Mouse (Mus musculus): ENCODE measurements around the gene Adra2c. TPM values are rescaled to one million over a fixed set of nuclear protein-coding genes. Genes with fewer than 3 reads are reported as not detected.

Adra2c gene
- polyA plus RNA-seq, 1 experiment from 2014 or later, result not detected

- Histone ChIP-seq H3K9ac (replicated peaks; ENCODE audit: low read depth, low read length) (no peak overlapping the region), H3K9me3 (ENCODE audit: control insufficient read depth, low read depth, low read length) (no peaks in the 10 kb centered on the region), H3K27me3 (ENCODE audit: control insufficient read depth, insufficient read depth, low read length) (peaks cover 10% of the 10 kb centered on the region; the same call in 1 of the 2 replicates), H3K36me3 (ENCODE audit: control insufficient read depth, insufficient read depth, low read length) (no peaks in the 10 kb centered on the region), H3K4me2 (replicated peaks; ENCODE audit: low read depth, low read length) (peak overlapping the region; percentile 35), H3K4me1 (ENCODE audit: control insufficient read depth, insufficient read depth, low read length) (no peaks in the 10 kb centered on the region), H3K4me3 (ENCODE audit: low read depth, low read length) (peak overlapping the region; percentile 9), H3K27ac (ENCODE audit: low read length) (no peak overlapping the region)
- no peak for ATAC-seq (ENCODE audit: insufficient number of reproducible peaks, insufficient read depth, low FRiP score, low read depth)
- 21% methylated on average over 18 of the region's 18 CpGs for WGBS
Measured at GRCm38 (mm10) chr5:35313826-35314586, 35.9 kb downstream of the Adra2c start.

GRCm38 (mm10) chr5:35314629-35315028 lies 36.5 kb downstream of the Adra2c start:
- 13% methylated on average over 3 of the region's 3 CpGs for WGBS

GRCm38 (mm10) chr5:35315204-35315603 lies 37.1 kb downstream of the Adra2c start:
- Histone ChIP-seq H3K27ac (ENCODE audit: low read length) (no peak overlapping the region), H3K4me3 (ENCODE audit: low read depth, low read length) (no peak overlapping the region), H3K27me3 (ENCODE audit: control insufficient read depth, insufficient read depth, low read length) (peaks cover 10% of the 10 kb centered on the region; the same call in 1 of the 2 replicates), H3K4me1 (ENCODE audit: control insufficient read depth, insufficient read depth, low read length) (no peaks in the 10 kb centered on the region), H3K9ac (replicated peaks; ENCODE audit: low read depth, low read length) (no peak overlapping the region), H3K36me3 (ENCODE audit: control insufficient read depth, insufficient read depth, low read length) (no peaks in the 10 kb centered on the region), H3K9me3 (ENCODE audit: control insufficient read depth, low read depth, low read length) (no peaks in the 10 kb centered on the region), H3K4me2 (replicated peaks; ENCODE audit: low read depth, low read length) (no peak overlapping the region)
- WGBS, result 76% methylated on average over 3 of the region's 3 CpGs
- no peak for ATAC-seq (ENCODE audit: insufficient number of reproducible peaks, insufficient read depth, low FRiP score, low read depth)

More at GRCm38 (mm10) chr5:35314629-35315028, 36.5 kb downstream of the Adra2c start:
- no peak for ATAC-seq (ENCODE audit: insufficient number of reproducible peaks, insufficient read depth, low FRiP score, low read depth)
- H3K9me3 ChIP-seq (ENCODE audit: control insufficient read depth, low read depth, low read length), result no peaks in the 10 kb centered on the region
- no peak overlapping the region for H3K4me3 ChIP-seq (ENCODE audit: low read depth, low read length)
- H3K27ac ChIP-seq (ENCODE audit: low read length), result no peak overlapping the region
- peaks cover 10% of the 10 kb centered on the region; the same call in 1 of the 2 replicates for H3K27me3 ChIP-seq (ENCODE audit: control insufficient read depth, insufficient read depth, low read length)
- no peak overlapping the region for H3K4me2 ChIP-seq (replicated peaks; ENCODE audit: low read depth, low read length)
- no peaks in the 10 kb centered on the region for H3K36me3 ChIP-seq (ENCODE audit: control insufficient read depth, insufficient read depth, low read length)
- H3K4me1 ChIP-seq (ENCODE audit: control insufficient read depth, insufficient read depth, low read length), result no peaks in the 10 kb centered on the region
- no peak overlapping the region for H3K9ac ChIP-seq (replicated peaks; ENCODE audit: low read depth, low read length)

- ATAC-seq (ENCODE audit: insufficient number of reproducible peaks, insufficient read depth, low FRiP score, low read depth), result no peak
- 71% methylated on average over 2 of the region's 2 CpGs for WGBS
- Histone ChIP-seq H3K9me3 (ENCODE audit: control insufficient read depth, low read depth, low read length) (no peaks in the 10 kb centered on the region), H3K27me3 (ENCODE audit: control insufficient read depth, insufficient read depth, low read length) (no peaks in the 10 kb centered on the region), H3K9ac (replicated peaks; ENCODE audit: low read depth, low read length) (no peak overlapping the region), H3K4me2 (replicated peaks; ENCODE audit: low read depth, low read length) (no peak overlapping the region), H3K4me1 (ENCODE audit: control insufficient read depth, insufficient read depth, low read length) (no peaks in the 10 kb centered on the region), H3K36me3 (ENCODE audit: control insufficient read depth, insufficient read depth, low read length) (no peaks in the 10 kb centered on the region), H3K4me3 (ENCODE audit: low read depth, low read length) (no peak overlapping the region), H3K27ac (ENCODE audit: low read length) (no peak overlapping the region)
Measured at GRCm38 (mm10) chr5:35320650-35321049, 42.5 kb downstream of the Adra2c start.

GRCm38 (mm10) chr5:35330822-35331221 lies 52.7 kb downstream of the Adra2c start:
- 76% methylated on average over 4 of the region's 4 CpGs for WGBS
- Histone ChIP-seq H3K27ac (ENCODE audit: low read length) (no peak overlapping the region), H3K9ac (replicated peaks; ENCODE audit: low read depth, low read length) (no peak overlapping the region), H3K36me3 (ENCODE audit: control insufficient read depth, insufficient read depth, low read length) (no peaks in the 10 kb centered on the region), H3K27me3 (ENCODE audit: control insufficient read depth, insufficient read depth, low read length) (no peaks in the 10 kb centered on the region), H3K4me2 (replicated peaks; ENCODE audit: low read depth, low read length) (no peak overlapping the region), H3K4me3 (ENCODE audit: low read depth, low read length) (no peak overlapping the region), H3K4me1 (ENCODE audit: control insufficient read depth, insufficient read depth, low read length) (no peaks in the 10 kb centered on the region), H3K9me3 (ENCODE audit: control insufficient read depth, low read depth, low read length) (no peaks in the 10 kb centered on the region)
- no peak for ATAC-seq (ENCODE audit: insufficient number of reproducible peaks, insufficient read depth, low FRiP score, low read depth)

Other genes starting within 250 kb of the Adra2c start
- 0.58 and 0.84 TPM in 2 replicates for gene Hgfac, start 236.8 kb upstream of the Adra2c start, polyA plus RNA-seq (2014; fragmentation: Nextera tagmentation; extraction: Ambion mirVana)
- 0.71 and 0.73 TPM in 2 replicates for gene Dok7, start 221.6 kb upstream of the Adra2c start, polyA plus RNA-seq (2014; fragmentation: Nextera tagmentation; extraction: Ambion mirVana)
- 187 and 192 TPM in 2 replicates for gene Lrpap1, start 172.6 kb upstream of the Adra2c start, polyA plus RNA-seq (2014; fragmentation: Nextera tagmentation; extraction: Ambion mirVana)
- gene Hmx1, start 110.8 kb downstream of the Adra2c start, polyA plus RNA-seq (2014; fragmentation: Nextera tagmentation; extraction: Ambion mirVana), result not detected in 2 replicates
- gene Cpz, start 247.4 kb downstream of the Adra2c start, polyA plus RNA-seq (2014; fragmentation: Nextera tagmentation; extraction: Ambion mirVana), result 4.8 and 6.6 TPM in 2 replicates